Mouse (Mus musculus): ENCODE data around the gene Arhgap28. TPM values are rescaled to one million over a fixed set of nuclear protein-coding genes. Genes with fewer than 3 reads are reported as not detected.

Gene Arhgap28
- polyA plus RNA-seq, 1 experiment from 2014 or later = 70.4 TPM

DNA sequence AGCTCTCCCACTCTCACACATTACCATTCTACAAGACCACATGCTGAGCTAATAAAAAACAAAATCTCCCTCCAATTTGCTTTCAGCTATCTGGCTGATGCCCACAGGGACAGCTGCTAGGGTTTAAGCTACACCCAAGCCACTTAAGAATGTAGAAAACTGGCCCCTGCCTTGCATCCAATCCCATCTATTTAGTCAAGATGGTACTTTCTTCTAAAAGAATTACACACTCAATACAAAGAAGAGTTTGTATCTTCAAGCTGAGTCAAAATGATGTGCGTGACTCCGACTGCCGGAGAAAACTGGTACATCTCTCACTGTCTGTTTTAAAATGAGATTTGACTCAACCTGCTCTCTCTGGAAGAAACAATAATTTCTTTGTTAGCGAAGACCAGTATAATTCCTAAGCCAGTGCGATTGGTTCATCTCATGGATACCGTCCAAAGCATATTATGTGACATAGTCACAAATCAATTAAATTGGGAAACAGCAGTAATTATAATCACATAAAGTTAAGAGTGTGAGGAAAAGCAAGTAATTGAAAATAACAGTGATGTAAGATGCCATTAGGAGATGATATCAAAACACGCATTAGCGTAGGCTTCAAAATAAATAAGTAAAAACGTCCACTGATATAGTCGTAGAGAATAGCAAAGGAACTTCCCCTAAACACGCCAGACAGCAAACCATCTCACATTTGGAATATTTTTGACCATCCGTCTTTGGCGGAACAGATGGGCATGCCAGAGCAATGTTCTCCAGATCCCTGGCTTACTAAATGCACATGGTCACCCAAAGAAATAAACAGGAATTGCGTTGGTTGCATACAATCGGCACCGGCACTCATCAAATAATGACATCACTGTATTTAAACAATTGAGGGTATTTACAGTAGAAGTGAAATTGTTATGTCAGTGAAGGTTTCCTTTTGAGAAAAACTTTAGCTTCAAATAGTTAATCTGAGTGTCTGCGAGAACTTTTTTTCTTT lies 1.0 kb downstream of the Arhgap28 start:
- H3K4me3 ChIP-seq (ENCODE audit: low read depth, low read length) = peak overlapping the region; percentile 70
- TF ChIP-seq CTCF (IDR thresholded peaks at IDR 0.05; ENCODE audit: low read depth) = peak; percentile 33
- WGBS = 10% methylated on average over 17 of the region's 17 CpGs
- H3K27ac ChIP-seq (ENCODE audit: low read depth) = peak overlapping the region; percentile 97
- H3K4me2 ChIP-seq = peak overlapping the region; percentile 71
- H3K27me3 ChIP-seq (ENCODE audit: insufficient read depth, low read length) = no peaks in the 10 kb centered on the region
- H3K4me1 ChIP-seq (ENCODE audit: insufficient read depth) = peaks cover 23% of the 10 kb centered on the region
- peak overlapping the region; percentile 79 for H3K9ac ChIP-seq
- no peaks in the 10 kb centered on the region for H3K9me3 ChIP-seq (ENCODE audit: low read depth, low read length)
- H3K36me3 ChIP-seq (ENCODE audit: insufficient read depth) = no peaks in the 10 kb centered on the region
- ATAC-seq (ENCODE audit: insufficient read depth) = no peak
- peak; percentile 65 for DNase-seq

DNA sequence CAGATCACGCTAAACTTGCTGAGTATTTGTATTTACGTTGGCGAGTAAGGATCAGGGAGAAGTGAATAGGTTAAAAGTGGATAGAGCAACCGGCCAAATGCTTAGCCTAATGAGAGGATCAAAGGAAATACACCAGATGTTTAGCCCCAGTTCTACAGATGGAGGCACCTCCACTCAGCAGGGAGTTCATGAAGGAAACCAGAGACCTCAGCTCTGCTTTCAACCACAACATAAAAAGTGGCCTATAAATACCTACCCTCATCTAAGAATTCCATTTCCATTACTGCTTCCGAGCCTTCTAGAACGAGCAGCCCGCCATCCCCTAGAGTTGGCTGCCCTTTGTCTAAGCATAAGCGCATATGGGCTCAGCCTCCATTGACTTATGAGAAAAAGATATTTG lies 4.1 kb downstream of the Arhgap28 start:
- Histone ChIP-seq H3K4me1 (ENCODE audit: insufficient read depth) (peaks cover 30% of the 10 kb centered on the region), H3K27ac (ENCODE audit: low read depth) (no peak overlapping the region)
- 39% methylated on average over 8 of the region's 8 CpGs for WGBS

DNA sequence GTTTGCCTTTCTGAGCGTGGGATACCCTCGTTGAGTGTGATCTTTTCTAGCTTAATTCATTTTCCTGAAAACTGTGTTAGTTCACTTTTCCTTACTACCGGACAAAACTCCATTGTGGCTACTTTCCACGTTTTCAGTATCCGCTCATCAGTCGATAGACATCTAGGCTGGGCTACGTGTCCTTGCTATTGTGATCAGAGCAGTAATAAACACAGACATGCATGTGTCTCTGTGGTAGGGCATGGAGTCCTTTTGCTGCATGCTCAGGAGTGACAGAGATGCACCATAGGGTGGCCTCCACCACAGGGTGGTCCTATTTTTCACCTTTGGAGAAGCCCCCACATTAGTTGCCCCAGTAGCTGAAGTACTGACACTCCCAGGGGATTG lies 7.2 kb downstream of the Arhgap28 start:
- DNase-seq (no peak), ATAC-seq (ENCODE audit: insufficient read depth) (no peak)
- Histone ChIP-seq H3K4me3 (ENCODE audit: low read depth, low read length) (no peak overlapping the region), H3K4me2 (peak overlapping the region; percentile 40), H3K36me3 (ENCODE audit: insufficient read depth) (peaks cover 7% of the 10 kb centered on the region; the same call in 1 of the 2 replicates), H3K4me1 (ENCODE audit: insufficient read depth) (peaks cover 24% of the 10 kb centered on the region), H3K9me3 (ENCODE audit: low read depth, low read length) (no peaks in the 10 kb centered on the region), H3K27ac (ENCODE audit: low read depth) (peak overlapping the region; percentile 19; the same call in 1 of the 2 replicates), H3K27me3 (ENCODE audit: insufficient read depth, low read length) (no peaks in the 10 kb centered on the region), H3K9ac (no peak overlapping the region)
- 51% methylated on average over 7 of the region's 7 CpGs for WGBS
- TF ChIP-seq CTCF (IDR thresholded peaks at IDR 0.05; ENCODE audit: low read depth) = no peak

More for the DNA sequence above, 4.1 kb downstream of the Arhgap28 start:
- Histone ChIP-seq H3K9ac (no peak overlapping the region), H3K9me3 (ENCODE audit: low read depth, low read length) (no peaks in the 10 kb centered on the region), H3K36me3 (ENCODE audit: insufficient read depth) (no peaks in the 10 kb centered on the region), H3K4me2 (peak overlapping the region; percentile 71), H3K27me3 (ENCODE audit: insufficient read depth, low read length) (no peaks in the 10 kb centered on the region), H3K4me3 (ENCODE audit: low read depth, low read length) (no peak overlapping the region)
- TF ChIP-seq CTCF (IDR thresholded peaks at IDR 0.05; ENCODE audit: low read depth) = no peak
- DNase-seq = no peak
- ATAC-seq (ENCODE audit: insufficient read depth) = no peak

DNA sequence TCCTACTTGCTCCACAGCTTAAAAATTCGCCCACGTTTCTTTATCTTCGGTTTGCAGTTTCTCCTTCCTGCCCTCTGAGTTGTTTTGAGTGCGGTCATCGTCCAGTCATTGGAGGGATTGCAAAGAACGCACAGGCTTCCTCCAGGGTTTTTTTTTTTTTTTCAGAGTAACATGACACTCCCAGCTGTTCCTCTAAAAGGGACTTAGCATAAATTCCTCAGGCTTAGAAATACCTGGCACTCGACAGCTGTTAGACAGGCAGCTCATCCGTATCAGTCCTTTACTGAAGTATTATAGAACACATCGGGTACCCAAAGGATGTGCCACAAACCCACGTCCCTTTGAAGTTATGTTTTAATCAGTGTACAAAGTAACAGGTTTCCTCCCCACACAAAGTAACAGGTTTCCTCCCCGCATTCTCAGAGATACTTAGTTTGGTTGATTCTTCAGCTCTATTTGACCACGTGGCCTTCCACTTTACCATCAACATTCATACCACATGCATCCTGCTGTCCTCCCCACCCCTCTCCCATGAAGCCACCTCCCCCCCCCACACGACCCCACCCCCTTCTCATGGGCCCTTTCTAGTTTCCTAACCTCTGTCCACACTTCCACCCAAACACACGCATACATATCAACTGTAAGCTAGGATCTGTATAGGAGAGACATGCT lies 7.7 kb downstream of the Arhgap28 start:
- peak; percentile 84 for DNase-seq
- H3K4me1 ChIP-seq (ENCODE audit: insufficient read depth) = peaks cover 27% of the 10 kb centered on the region
- peak overlapping the region; percentile 40 for H3K4me2 ChIP-seq
- H3K27ac ChIP-seq (ENCODE audit: low read depth) = peak overlapping the region; percentile 54; the same call in 1 of the 2 replicates
- H3K9ac ChIP-seq = no peak overlapping the region
- no peak for TF ChIP-seq CTCF (IDR thresholded peaks at IDR 0.05; ENCODE audit: low read depth)
- 3% methylated on average over 14 of the region's 14 CpGs for WGBS
- ATAC-seq (ENCODE audit: insufficient read depth) = peak; percentile 79
- H3K4me3 ChIP-seq (ENCODE audit: low read depth, low read length) = 0 out of 2 replicates have a peak overlapping the region, but pooled peaks have one; percentile 11
- H3K27me3 ChIP-seq (ENCODE audit: insufficient read depth, low read length) = no peaks in the 10 kb centered on the region
- H3K36me3 ChIP-seq (ENCODE audit: insufficient read depth) = peaks cover 7% of the 10 kb centered on the region; the same call in 1 of the 2 replicates
- H3K9me3 ChIP-seq (ENCODE audit: low read depth, low read length) = no peaks in the 10 kb centered on the region

DNA sequence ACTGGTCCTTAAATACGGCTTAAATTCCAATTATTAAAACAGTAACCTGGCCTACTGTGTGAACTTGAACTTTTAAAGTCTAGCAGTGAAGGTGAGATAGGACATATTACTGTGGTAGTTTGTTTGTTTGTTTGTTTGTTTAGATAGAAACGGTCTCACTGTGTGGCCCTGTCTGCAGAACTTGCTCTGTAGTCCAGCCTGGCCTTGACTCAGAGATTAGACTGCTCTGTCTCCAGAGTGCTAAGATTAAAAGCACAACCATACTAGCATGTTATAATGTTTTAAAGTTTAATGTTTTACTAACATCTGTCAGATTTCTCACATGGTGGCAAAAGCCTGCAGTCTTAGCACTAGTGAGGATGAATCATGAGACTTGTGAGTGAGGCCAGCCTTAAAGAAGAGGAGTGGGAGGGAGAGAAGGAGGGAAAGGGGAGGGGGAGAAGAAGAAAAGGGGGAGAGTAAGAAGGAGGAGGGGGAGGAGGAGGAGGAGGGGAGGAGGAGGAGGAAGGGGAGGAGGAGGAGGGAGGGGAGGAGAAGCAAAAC lies 8.6 kb downstream of the Arhgap28 start:
- H3K4me2 ChIP-seq = peak overlapping the region; percentile 40; the same call in 1 of the 2 replicates
- no peaks in the 10 kb centered on the region for H3K27me3 ChIP-seq (ENCODE audit: insufficient read depth, low read length)
- DNase-seq = no peak
- peaks cover 7% of the 10 kb centered on the region; the same call in 1 of the 2 replicates for H3K36me3 ChIP-seq (ENCODE audit: insufficient read depth)
- no peak overlapping the region for H3K4me3 ChIP-seq (ENCODE audit: low read depth, low read length)
- peak; percentile 16; the same call in 1 of the 2 replicates for ATAC-seq (ENCODE audit: insufficient read depth)
- peaks cover 30% of the 10 kb centered on the region for H3K4me1 ChIP-seq (ENCODE audit: insufficient read depth)
- no peak overlapping the region for H3K27ac ChIP-seq (ENCODE audit: low read depth)
- 51% methylated on average over 2 of the region's 2 CpGs for WGBS
- H3K9me3 ChIP-seq (ENCODE audit: low read depth, low read length) = no peaks in the 10 kb centered on the region
- TF ChIP-seq CTCF (IDR thresholded peaks at IDR 0.05; ENCODE audit: low read depth) = no peak
- no peak overlapping the region for H3K9ac ChIP-seq

DNA sequence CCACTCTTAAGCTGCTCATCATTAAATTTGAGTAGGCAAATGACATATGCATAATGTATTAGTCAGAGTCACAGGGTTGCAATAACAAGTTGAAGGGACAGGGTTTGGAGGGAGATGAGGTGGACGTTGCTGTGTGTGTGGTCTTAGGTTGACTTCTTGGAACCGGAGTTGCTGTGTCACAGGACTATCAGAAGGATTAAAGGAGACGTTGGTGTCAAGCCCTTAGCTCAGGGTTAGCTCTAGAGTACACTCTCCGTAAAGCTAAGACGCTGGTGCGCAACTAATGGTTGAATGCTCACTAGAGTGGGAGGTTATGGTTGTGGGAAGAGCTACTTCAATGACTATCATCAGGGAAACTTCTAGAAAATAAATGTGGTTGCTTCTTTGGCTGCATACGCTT lies 9.1 kb downstream of the Arhgap28 start:
- no peak for TF ChIP-seq CTCF (IDR thresholded peaks at IDR 0.05; ENCODE audit: low read depth)
- Histone ChIP-seq H3K27ac (ENCODE audit: low read depth) (no peak overlapping the region), H3K4me1 (ENCODE audit: insufficient read depth) (peaks cover 29% of the 10 kb centered on the region), H3K27me3 (ENCODE audit: insufficient read depth, low read length) (no peaks in the 10 kb centered on the region), H3K4me2 (no peak overlapping the region), H3K9ac (no peak overlapping the region), H3K4me3 (ENCODE audit: low read depth, low read length) (no peak overlapping the region), H3K9me3 (ENCODE audit: low read depth, low read length) (no peaks in the 10 kb centered on the region), H3K36me3 (ENCODE audit: insufficient read depth) (peaks cover 7% of the 10 kb centered on the region; the same call in 1 of the 2 replicates)
- 51% methylated on average over 7 of the region's 7 CpGs for WGBS
- no peak for DNase-seq
- ATAC-seq (ENCODE audit: insufficient read depth) = no peak
